Mouse (Mus musculus) erythroid progenitor cell, adult 5-6 weeks (primary cell): ENCODE measurements around the gene Cerkl. TPM values are rescaled to one million over a fixed set of nuclear protein-coding genes. Genes with fewer than 3 reads are reported as not detected.

ENCODE experiments used
- ATAC-seq: replicated peaks from 2 replicates; pipeline ENCODE4 v1.8.0; 2016; ENCODE audit warnings: moderate number of reproducible peaks, mild to moderate bottlenecking, moderate TSS enrichment, inconsistent platforms; ENCODE audit not compliant: poor library complexity, low FRiP score, severe bottlenecking
- total RNA-seq, 2 experiments: library from RNA; stranded (forward) in 1 of 2; stranded (reverse) in 1 of 2; fragments of 150-400 nt in 1 of 2; fragments of 186-747, 209-891 nt in 1 of 2; gene quantifications; 2 replicates each; pipeline versions ENCODE4 v1.2.3 to v1.2.4; 2015 to 2017; ENCODE audit warnings: low replicate concordance in 2 of 2

The Cerkl gene
- total RNA-seq (2015; ENCODE audit: low replicate concordance) (2.9 and 3.6 TPM in 2 replicates), total RNA-seq (2017; ENCODE audit: low replicate concordance) (4.3 and 10.5 TPM in 2 replicates)

DNA sequence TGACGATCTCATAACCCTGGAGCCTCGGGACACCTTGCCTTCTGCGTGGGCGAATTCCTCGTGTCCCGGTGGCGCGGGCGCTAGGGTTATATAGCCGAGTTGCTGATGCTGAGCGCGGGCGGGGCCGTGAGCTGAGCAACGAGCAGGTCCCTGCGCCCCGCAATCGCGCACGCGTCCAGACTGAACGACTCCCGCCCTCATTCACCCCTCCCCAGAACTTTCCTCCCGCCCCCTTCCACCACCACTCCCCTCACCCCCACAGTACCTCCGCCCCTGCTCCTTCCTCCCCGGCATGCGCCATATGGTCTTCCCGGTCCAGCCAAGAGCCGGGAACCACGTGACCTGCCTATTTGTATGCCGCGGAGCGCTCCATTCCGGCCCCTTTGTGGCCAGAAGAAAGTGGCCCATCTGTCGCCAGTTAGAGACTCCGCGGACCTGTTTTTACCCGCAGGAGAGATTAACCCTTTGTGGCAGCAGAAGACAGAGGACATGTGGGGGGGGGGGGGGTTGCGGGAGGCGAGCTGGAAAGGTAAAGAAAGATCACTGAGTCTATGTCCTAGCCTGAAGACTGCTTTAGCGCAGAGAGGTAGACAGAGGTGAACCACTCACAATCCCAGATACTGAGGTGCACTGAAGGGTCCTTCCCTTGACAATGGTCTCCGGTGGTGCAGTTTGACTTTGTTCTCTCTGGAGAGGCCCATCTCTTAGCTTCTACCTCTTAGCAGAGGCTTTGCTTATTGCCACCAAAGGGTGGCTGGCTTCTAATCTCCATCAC is at the start of gene Cerkl, which contains the start of gene Neurod1:
Gene Cerkl (minus strand): TSS at position 211 of the 775 bp plus-strand sequence.
Gene Neurod1 (minus strand): TSS at position 177 of the 775 bp plus-strand sequence.
- no peak for ATAC-seq

GRCm38 (mm10) chr2:79498990-79499755 is 42.6 kb upstream of the Cerkl start:
- ATAC-seq = no peak

- no peak for ATAC-seq
These were observed 28.5 kb upstream of the Cerkl start for GRCm38 (mm10) chr2:79485127-79485526.

DNA sequence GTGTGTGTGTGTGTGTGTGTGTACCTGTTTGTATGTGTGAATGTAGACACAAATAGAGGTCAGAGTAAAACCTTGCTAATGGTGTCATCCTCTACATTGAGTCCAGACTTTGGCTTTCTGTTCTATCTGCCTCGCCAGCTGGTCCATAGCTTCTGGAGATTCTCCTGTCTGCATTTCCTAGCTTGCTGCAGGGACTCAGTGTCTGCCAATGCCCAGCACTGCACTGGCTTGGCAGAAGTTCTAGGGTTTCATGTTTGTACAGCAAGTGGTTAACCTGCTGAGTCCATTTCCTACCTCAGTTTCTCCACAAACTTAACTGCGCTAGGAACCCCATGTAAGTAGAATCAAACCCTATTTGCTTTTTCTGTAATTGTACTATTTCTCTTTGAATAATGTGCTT is 25.9 kb upstream of the Cerkl start:
- no peak for ATAC-seq

DNA sequence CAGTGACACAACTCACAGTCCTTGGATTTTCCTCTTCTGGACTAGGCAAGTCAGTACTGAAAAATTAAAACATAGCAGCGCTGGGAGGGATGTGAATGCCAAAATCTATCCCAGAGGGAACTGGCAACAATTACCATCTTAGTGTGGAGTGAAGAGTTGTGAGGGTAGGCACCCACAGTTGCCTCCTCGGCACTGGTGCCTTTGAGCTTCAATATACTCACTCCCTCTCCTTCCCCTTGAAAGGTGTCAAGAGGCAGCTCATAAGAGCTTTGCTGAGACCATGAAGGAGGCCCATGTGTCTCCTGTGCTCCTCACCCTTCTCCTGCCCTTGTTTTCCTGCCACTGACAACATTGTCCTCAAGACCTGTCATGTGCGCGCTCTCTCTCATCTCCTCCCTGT is 5.8 kb upstream of the Cerkl start:
- no peak for ATAC-seq

DNA sequence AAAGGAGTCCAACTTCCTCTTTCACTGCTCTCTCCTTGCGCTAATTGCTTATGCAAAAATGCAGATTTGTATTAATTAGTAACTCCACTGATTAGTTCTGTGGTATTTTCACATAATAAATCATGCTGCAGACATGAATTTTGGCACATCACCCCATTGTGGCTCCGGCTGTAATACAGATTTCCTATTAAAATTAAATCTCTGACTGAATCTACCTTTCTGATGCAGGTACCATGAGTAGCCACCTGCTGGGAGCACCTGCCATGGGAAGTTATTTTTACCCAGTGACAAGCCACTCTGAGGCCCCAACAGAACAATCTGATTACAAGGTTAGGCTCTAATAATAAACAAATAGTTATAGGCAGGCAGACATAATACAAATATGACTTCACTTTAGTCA is 5.3 kb upstream of the Cerkl start:
- no peak for ATAC-seq

GRCm38 (mm10) chr2:79460586-79460985 is 4.0 kb upstream of the Cerkl start:
- ATAC-seq = no peak

DNA sequence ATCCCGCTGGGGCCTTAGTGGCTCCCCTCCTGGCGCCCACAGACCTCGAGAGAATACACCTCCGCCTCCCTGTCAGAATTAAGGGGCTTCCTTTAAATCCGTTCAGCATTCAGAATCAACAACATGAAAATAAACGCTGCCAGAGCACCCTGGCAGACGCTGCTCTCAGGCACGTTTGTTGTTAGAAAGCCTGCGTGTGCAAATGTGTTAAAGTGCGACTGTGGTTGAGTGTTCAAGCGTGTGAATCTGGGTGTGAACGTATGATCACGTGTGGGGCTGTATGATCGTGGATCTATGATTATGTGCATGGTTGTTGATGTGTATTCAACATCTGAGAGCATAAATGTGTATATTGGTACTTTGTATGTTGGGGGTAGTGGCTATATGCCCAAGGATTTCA is 3.5 kb upstream of the Cerkl start:
- no peak for ATAC-seq

DNA sequence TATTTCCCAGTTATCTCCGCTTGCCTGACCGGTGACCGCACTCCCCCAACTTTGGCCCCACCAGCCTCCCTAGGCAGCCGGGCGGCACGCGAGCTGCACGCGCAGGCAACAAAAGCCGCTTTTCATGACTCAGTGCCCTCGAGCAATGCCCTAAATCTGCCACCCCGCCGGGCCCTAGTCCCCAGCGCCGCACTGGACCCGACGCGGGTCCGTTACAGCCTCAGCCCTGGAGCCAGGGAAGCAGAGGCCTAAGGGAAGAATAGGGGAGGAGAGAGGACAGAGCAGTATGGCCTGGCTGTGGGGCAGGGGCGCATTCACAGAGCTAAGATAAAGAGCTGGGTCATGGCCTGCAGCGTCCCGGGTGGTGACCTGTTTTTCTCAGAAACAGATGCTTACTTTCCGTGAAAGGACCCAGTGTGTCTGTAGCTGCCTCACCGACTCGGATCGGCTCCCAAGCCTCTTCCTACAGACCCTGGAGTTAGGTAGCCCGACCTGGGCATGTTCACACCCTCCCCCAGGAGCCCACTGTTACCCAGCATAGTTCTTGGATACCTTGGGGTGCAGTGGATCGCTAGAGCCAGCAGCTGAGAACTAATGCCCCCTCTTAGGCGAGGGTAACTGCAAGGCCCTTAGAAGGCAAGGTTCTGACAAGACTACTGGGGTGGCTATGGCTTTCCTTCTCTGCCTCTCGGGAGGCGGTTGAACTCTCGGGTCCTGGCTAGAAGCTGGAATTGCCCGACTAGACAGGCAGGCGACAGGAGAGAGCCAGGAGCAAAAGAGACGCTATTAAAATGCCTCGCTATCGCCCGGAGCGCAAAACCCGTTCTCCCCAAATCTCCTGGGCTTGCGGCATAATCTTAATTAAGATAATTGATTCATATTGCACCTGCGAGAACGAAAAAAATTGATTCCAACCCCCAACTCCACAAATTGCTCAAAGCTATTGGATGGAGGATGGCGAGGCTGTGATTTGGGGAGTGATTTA is 2.8 kb upstream of the Cerkl start:
- ATAC-seq = no peak

GRCm38 (mm10) chr2:79457932-79458331 is 1.3 kb upstream of the Cerkl start:
- no peak for ATAC-seq

DNA sequence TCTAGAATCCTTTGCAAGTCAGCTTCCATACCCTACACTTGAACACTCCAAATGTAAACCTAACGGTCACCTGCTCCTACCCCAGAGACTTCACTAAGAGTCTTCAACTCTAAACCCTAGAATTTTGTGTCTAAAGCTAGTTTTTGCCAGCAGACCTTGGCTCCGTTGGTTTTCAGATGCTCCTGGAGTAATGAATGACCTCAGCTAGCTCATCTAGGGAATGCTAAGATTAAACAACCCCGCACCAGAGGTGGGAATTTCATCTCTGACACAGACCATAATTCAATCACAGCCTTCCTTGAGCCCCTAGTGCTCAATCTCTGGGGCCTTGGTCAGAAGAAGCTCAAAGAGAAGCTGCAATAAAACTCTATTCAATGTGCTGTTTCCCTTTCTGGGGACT is 849 bp upstream of the Cerkl start:
- ATAC-seq = no peak

- no peak for ATAC-seq
These were observed 939 bp downstream of the Cerkl start for GRCm38 (mm10) chr2:79455646-79456045.

DNA sequence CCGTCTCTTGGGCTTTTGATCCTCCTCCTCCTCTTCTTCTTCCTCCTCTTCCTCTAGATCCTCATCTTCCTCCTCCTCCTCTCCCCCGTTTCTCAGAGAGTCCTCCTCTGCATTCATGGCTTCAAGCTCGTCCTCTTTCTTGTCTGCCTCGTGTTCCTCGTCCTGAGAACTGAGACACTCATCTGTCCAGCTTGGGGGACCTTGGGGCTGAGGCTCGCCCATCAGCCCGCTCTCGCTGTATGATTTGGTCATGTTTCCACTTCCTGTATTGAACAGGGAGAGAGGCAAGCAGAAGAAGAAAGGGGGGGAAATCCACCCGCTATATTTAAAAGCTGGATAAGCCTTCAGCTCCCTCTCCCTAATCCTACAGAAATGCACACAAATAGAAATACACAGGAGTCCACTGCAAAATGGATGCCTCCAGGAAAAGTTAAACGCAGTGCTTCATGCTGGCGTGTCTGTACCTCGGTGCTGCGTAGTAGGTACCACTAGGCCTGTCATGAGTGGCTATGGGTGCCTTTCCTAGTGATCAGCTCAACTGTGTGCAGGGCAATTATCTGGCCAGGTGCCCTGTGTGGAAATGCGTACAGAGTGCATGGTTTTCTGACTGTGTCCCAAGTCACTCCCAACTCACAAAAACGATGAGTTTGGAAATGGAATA is 1.7 kb downstream of the Cerkl start:
- no peak for ATAC-seq

GRCm38 (mm10) chr2:79453901-79454781 is 2.4 kb downstream of the Cerkl start:
- ATAC-seq = no peak

- no peak for ATAC-seq
These were observed 5.1 kb downstream of the Cerkl start for GRCm38 (mm10) chr2:79451438-79451837.

DNA sequence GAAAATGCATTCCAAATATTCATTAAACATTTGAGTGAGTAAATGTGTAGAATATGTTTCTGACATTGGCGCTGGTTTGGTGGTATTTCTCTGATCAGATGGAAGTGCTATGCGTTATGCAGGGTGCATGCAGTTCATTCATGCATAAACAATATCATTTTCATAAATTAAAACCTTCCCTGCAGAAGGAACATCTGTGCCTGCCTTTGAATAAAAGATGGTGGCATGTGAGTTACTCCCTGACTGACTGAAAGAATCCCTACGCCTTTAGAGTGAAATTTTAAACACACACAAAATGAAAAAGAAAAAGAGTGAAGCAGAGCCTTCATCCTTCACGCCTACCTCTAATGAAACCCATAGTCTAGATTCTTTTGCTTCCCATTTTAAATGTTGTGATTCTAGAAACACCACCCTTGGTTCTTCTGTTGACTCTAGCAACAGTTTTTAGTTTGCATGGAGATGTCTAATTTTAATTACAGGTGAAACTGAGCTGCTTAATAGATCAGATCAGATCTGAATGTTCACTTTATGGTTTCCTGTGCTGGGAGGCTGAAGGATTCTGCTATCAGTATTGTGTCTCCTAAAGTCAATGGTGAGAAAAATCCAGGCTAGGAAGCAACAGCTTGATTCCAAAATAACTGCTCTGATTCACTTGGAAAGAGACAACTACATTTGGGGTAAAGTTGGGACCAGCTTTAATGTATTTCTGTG is 5.7 kb downstream of the Cerkl start:
- ATAC-seq = no peak

GRCm38 (mm10) chr2:79449371-79449770 is 7.2 kb downstream of the Cerkl start:
- ATAC-seq = no peak

GRCm38 (mm10) chr2:79447198-79447597 is 9.4 kb downstream of the Cerkl start:
- ATAC-seq = no peak
